8 mouse cellular contexts compared by ENCODE assay signal in the genomic region with DNA sequence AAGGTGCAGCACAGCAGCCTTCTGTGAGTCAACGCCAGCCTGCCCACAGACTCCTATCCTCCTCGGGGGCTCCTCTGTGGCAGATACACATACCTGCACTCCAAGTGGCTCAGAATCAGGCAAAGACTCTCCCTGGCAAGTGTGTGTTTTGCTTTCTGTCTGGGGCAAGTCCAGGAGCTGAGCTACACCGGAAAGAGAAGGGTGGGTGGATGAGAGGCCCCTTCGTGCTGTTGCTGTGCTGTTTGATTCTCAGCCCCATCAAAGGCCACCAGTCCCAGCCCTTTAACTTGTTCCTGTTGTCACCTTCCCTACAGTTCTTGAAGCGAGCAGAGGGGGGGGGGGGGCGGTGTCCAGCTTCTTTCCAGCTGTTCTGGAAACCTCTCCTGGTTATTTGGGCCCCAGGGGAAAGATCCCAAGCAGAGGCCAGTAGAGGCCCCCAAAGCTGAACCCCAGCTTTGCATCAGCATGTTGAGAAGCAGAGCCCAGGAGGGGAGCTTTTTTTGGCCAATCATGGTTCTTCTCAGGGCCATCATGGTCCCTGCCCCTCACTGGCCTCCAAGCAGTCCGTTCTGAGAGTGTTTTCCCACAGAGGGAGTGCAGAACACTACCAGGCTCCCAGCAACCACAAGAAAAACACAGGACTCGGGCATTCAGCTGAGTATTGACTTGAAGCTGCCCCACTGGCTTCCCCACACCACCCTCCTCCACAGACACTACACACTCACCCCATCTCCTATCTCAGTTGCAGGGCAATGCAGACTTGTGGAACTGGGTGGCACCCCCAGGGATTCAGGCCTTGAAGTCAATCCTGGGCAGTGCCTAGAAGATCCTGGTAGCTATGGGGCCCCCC. TPM values are rescaled to one million over a fixed set of nuclear protein-coding genes. Genes with fewer than 3 reads are reported as not detected.
DNase-seq lines count a peak whose midpoint lies in the region; ATAC-seq and TF ChIP-seq lines count a peak whose summit lies in the region.

No protein-coding gene starts in this region.

- no peak for TF ChIP-seq POLR2A in cerebellum, adult 2 months (IDR thresholded peaks at IDR 0.05; ENCODE audit: borderline replicate concordance, insufficient read depth, low read length)

- 0 out of 2 replicates have a peak, but pooled peaks cover 4% of the 10 kb centered on the region for H3K27me3 ChIP-seq in kidney, embryonic 15.5 days
- no peaks in the 10 kb centered on the region for H3K27me3 ChIP-seq in hindbrain, embryonic 13.5 days
- H3K27me3 ChIP-seq in neural tube, embryonic 12.5 days (replicated peaks) = no peaks in the 10 kb centered on the region
- no peaks in the 10 kb centered on the region for H3K27me3 ChIP-seq in cerebellum, adult 2 months (ENCODE audit: control insufficient read depth, insufficient read depth, low read length)

- ATAC-seq in kidney, embryonic 15.5 days (replicated peaks; ENCODE audit: low FRiP score) = peak; percentile 16; the same call in 1 of the 2 replicates
- ATAC-seq in hindbrain, embryonic 13.5 days (ENCODE audit: low FRiP score) = no peak
- no peak for ATAC-seq in neural tube, embryonic 12.5 days (ENCODE audit: low FRiP score, low read depth)

- no peaks in the 10 kb centered on the region for H3K36me3 ChIP-seq in kidney, embryonic 15.5 days
- no peaks in the 10 kb centered on the region for H3K36me3 ChIP-seq in hindbrain, embryonic 13.5 days
- no peaks in the 10 kb centered on the region for H3K36me3 ChIP-seq in neural tube, embryonic 12.5 days

- no peak for TF ChIP-seq CTCF in cerebellum, adult 2 months (IDR thresholded peaks at IDR 0.05; ENCODE audit: borderline replicate concordance, insufficient read depth, low read depth, low read length)

- H3K27ac ChIP-seq in kidney, embryonic 15.5 days = no peak overlapping the region
- H3K27ac ChIP-seq in hindbrain, embryonic 13.5 days = no peak overlapping the region
- H3K27ac ChIP-seq in neural tube, embryonic 12.5 days = no peak overlapping the region
- no peak overlapping the region for H3K27ac ChIP-seq in cerebellum, adult 2 months (ENCODE audit: insufficient read depth, low read length)

- WGBS in kidney, embryonic 15.5 days = 21% methylated on average over 8 of the region's 8 CpGs
- 51% methylated on average over 8 of the region's 8 CpGs for WGBS in hindbrain, embryonic 13.5 days
- WGBS in neural tube, embryonic 12.5 days = 47% methylated on average over 8 of the region's 8 CpGs
- WGBS in cerebellum, adult 2 months = 57% methylated on average over 8 of the region's 8 CpGs

- peak overlapping the region; percentile 47 for H3K4me3 ChIP-seq in kidney, embryonic 15.5 days (replicated peaks)
- H3K4me3 ChIP-seq in hindbrain, embryonic 13.5 days = 0 out of 2 replicates have a peak overlapping the region, but pooled peaks have one; percentile 11
- no peak overlapping the region for H3K4me3 ChIP-seq in neural tube, embryonic 12.5 days
- H3K4me3 ChIP-seq in cerebellum, adult 2 months (replicated peaks; ENCODE audit: insufficient read depth, low read depth, low read length) = no peak overlapping the region

- no peak for DNase-seq in kidney, postnatal 10 days
- DNase-seq in NIH3T3 (ENCODE audit: low read depth) = peak; percentile 45
- DNase-seq in retina, postnatal 1 day = no peak
- DNase-seq in layer of hippocampus, adult 11-12 months (ENCODE audit: low spot score) = no peak
- DNase-seq in cerebellum, adult 2 months = no peak

- peak overlapping the region; percentile 35 for H3K9ac ChIP-seq in kidney, embryonic 15.5 days
- H3K9ac ChIP-seq in hindbrain, embryonic 13.5 days = peak overlapping the region; percentile 46; the same call in 1 of the 2 replicates
- H3K9ac ChIP-seq in neural tube, embryonic 12.5 days = no peak overlapping the region

- H3K4me2 ChIP-seq in kidney, embryonic 15.5 days = peak overlapping the region; percentile 63
- H3K4me2 ChIP-seq in hindbrain, embryonic 13.5 days = peak overlapping the region; percentile 23
- H3K4me2 ChIP-seq in neural tube, embryonic 12.5 days (replicated peaks) = peak overlapping the region; percentile 31

- peaks cover 36% of the 10 kb centered on the region for H3K4me1 ChIP-seq in kidney, embryonic 15.5 days
- H3K4me1 ChIP-seq in hindbrain, embryonic 13.5 days (replicated peaks) = 0 out of 2 replicates have a peak, but pooled peaks cover 3% of the 10 kb centered on the region
- H3K4me1 ChIP-seq in neural tube, embryonic 12.5 days = no peaks in the 10 kb centered on the region
- H3K4me1 ChIP-seq in cerebellum, adult 2 months (ENCODE audit: control insufficient read depth, insufficient read depth, low read length) = 0 out of 2 replicates have a peak, but pooled peaks cover 5% of the 10 kb centered on the region

- no peaks in the 10 kb centered on the region for H3K9me3 ChIP-seq in kidney, embryonic 15.5 days (replicated peaks)
- H3K9me3 ChIP-seq in hindbrain, embryonic 13.5 days = no peaks in the 10 kb centered on the region
- no peaks in the 10 kb centered on the region for H3K9me3 ChIP-seq in neural tube, embryonic 12.5 days

RNA-seq across cellular contexts. Expression of a gene that starts 0.6 kb away (rescaled TPM):
- 3.2 and 4.0 TPM in 2 replicates for polyA plus RNA-seq in kidney, embryonic 15.5 days (2015; fragmentation: Nextera tagmentation; extraction: Ambion mirVana)
- polyA plus RNA-seq in hindbrain, embryonic 13.5 days (2015; fragmentation: Nextera tagmentation; extraction: Ambion mirVana) = 0.66 and 0.92 TPM in 2 replicates
- 0.75 and 1.0 TPM in 2 replicates for polyA plus RNA-seq in neural tube, embryonic 12.5 days (2016; fragmentation: Nextera tagmentation; extraction: Ambion mirVana)
- 1.5 and 1.8 TPM in 2 replicates for polyA plus RNA-seq in cerebellum, adult 2 months (2012; rRNA removed)

RNA-seq across cellular contexts. Expression of a gene that starts 33.8 kb away (rescaled TPM):
- 2.8 and 2.9 TPM in 2 replicates for polyA plus RNA-seq in kidney, embryonic 15.5 days (2015; fragmentation: Nextera tagmentation; extraction: Ambion mirVana)
- 2.6 TPM in 2 replicates for polyA plus RNA-seq in hindbrain, embryonic 13.5 days (2015; fragmentation: Nextera tagmentation; extraction: Ambion mirVana)
- 1.8 and 2.7 TPM in 2 replicates for polyA plus RNA-seq in neural tube, embryonic 12.5 days (2016; fragmentation: Nextera tagmentation; extraction: Ambion mirVana)
- polyA plus RNA-seq in cerebellum, adult 2 months (2012; rRNA removed) = 18.3 and 20.9 TPM in 2 replicates

Comparison
In these comparisons a context has a peak if more than half of its experiments do, and no peak if none do; other contexts are left out.
1. H3K4me3 ChIP-seq: peak in kidney, embryonic 15.5 days (single experiment) and hindbrain, embryonic 13.5 days (single experiment); none in neural tube, embryonic 12.5 days (single experiment) and cerebellum, adult 2 months (single experiment).
2. Peak in every context shown above with its lines, with median percentiles within 50 percentile points of each other: H3K4me2 ChIP-seq.